Mouse (Mus musculus) heart, postnatal 0 days (tissue): ENCODE measurements around the gene Cryl1.

ENCODE experiments used
- CTCF ChIP-seq: IDR thresholded peaks from 2 replicates; pipeline ENCODE4 v1.5.1; 2016; ENCODE audit warnings: antibody characterized with exemption, control low read depth, low read depth
- EP300 ChIP-seq: IDR thresholded peaks from 2 replicates; pipeline ENCODE4 v1.6.1; 2016; ENCODE audit warnings: antibody characterized with exemption, low read depth

DNA sequence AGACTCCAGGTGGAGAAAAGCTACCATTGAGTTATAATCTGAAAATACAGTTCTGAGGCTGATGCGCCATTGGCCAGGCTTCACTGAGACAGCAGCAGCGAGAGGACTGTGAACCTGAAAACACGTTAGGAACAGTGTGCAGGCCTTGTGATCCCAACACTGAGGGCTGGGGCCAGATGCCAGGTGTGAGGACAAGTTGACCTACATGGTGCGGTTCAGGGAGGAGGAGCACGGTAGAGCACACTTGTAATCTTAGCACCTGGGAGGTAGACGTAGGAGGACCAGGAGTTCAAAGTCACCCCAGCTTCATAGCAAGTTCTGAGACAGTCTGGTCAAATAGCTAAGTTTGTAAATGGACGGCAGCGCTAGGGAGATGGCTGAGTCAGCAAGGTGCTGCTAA lies 139.0 kb downstream of the Cryl1 start:
- TF ChIP-seq EP300 (no peak), CTCF (no peak)
